Mouse (Mus musculus) 3134 (cell line): Measurements from ENCODE around the gene Fstl1.

Experiments
- DNase-seq: peaks from one replicate; pipeline ENCODE4 v3.0.0-alpha.2; 2011; ENCODE audit warnings: low spot score; ENCODE audit not compliant: insufficient read length; ENCODE audit errors: extremely low read depth

Fstl1 gene

DNA sequence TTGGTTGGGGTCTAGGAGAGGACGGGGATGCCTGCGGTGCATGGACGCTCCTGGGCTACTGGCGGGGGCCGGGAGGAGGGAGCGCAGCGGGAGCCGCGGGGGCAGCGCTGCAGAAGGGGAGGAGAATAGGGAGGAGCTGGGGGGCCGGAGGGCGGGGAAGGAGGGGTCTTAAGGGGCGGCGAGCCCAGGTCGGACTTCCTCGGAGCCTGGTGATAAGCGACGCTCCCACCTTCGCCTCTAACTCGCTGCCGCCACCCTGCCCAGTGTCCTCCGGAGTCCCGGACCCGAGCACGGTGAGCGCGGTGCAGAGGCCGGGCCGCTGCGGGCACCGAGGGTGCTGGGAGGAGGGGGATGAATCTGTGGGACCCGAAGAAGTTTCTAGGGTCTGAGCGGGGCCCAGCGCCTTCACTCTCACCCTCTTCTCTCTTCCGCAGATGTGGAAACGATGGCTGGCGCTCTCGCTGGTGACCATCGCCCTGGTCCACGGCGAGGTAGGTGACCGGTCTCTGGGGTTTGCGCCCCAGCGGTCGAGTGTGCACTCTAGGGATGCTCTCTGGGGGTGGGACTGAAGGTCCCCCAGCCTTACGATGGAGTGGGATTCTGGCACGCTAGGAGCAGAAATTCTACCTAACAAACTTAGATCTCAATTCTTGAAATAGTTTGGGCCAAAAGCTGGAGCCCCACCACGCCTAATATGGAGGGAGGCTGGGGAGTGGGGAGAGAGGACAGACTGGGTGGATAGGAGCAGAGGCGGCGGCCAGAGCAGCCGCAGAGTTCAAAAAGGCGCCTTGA, at the start of gene Fstl1:
Fstl1 (plus strand) TSS at position 14 of the 792 bp plus-strand sequence.
- DNase-seq = no peak

DNA sequence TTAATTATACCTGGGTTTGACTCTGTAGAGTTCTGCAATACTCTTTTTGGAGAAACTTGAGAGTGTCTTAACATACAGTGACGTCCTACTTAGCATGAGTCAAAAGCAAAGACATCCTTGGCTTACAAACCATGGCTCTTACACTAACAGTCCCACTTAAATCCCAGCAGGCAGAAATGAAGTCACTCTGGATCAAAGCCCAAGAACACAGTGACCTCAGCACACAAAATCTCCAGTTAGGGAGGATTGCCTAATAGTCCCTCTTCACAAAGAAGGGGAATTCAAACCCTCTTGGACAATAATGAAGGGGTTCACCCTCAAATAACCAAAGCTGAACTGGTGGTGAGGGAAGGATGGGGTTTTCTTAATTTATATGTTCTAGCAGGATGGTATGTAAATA, 48.0 kb upstream of the Fstl1 start:
- peak; percentile 28 for DNase-seq

DNA sequence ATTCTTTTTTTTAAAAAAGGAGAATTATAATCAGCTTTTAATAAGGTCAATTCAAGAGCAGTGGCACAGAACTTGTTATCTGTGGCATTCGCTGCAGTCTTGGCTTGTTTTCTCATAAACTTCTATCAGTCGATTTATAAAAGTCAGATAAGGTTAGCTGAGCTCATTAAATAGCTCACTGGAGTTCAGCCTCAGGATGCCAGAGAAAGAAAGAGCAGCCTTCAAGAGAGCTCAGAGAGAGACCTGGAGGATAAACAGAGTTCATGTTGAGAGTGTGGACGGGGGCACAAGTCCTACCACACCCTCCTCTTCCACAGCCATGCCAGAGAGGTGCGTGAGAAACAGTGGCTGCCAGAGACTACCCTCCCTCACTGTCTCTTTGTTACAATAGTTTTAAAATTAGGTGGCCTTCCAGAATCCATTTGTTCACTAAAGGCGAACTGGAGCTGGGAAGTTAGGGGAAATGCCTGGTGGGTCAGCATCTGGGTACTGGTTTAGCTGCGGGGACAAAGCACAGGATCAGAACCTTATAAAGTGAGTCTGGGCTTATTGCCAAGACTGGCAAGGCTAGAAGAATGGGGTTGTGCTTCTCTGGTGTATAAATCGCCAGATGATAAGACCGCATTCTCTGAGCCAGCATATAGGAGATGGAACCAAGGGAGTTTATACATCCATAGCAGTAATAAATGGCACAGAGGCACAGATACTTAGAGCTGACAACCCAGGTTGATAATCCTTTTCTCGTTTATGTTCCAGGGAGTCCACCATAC, 47.1 kb upstream of the Fstl1 start:
- DNase-seq = no peak

DNA sequence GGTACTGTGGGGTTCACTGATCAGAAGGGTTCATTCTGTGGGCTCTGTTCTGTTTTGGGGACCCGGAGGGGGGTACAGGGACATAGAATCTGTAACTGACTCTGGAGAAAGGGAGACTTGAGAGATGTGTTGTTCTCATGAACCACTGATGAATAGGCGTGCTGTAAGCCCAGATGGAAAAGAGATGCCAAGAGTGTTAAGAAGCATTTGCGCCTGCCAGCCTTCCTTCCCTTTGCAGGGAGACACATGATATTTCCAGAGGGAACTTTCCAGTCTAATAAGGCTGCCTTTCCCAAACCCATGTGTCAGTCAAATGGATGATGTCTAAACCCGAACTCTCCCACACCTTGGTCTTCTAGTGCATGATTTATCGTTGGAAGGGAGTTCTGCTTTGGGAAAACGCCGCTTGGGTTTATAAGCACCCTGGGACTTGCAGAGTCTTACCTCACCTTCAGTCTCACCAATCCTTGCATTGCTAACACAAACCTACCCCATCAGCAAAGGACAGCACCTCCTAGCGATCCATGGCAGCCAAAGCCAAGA, 46.3 kb upstream of the Fstl1 start:
- no peak for DNase-seq

DNA sequence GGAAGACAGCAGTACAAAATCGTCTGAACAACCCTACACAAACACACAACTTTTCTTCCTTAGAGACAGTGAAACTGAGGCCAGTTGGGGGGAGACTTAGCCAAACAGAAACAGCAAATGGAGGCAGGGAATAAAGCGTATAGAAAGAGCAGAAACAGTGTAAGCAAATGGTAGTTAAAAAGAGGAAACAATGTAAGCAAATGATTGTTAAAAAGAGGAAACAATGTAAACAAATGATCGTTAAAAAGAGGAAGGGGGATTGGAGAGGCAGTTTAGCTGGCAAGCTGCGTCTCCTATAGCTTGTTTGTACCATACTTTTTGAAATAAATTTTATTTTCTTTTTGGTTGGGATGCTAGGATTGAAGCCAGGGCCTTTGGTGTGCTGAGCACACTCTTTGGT, 45.2 kb upstream of the Fstl1 start:
- DNase-seq = no peak

DNA sequence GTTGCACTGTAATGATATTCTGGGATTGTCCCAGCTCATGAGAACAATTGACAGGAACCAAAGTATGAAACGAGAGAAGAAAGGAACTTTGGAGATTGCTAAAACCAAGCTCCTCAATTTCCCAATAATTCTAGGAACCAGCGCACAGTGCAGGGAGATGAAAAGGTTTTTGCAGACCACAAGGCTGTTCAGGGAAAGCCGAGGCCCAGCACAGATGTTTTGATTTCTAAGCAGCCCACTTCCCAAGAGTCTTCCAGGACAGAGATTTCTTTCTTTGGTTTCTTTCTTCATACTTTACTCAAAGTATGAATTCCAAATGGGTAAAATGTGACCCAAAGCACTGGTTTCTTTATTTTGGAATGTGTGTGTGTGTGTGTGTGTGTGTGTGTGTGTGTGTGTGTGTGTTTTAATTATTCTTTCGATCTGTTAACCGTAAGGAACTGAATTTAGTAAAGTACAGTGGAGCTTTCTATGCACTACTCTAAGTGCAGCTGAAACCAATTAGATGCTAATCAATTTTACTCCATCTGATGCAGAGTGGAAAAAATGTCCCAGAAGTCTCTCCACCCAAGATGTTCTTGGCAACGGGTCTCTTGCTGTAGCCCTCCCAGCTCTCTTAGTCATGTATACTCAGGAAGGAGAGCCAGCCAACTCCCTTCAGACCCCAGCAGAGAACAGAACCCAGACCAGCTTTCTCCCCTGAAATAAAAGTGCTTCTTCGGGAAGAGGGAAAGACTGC, 44.5 kb upstream of the Fstl1 start:
- DNase-seq = no peak

DNA sequence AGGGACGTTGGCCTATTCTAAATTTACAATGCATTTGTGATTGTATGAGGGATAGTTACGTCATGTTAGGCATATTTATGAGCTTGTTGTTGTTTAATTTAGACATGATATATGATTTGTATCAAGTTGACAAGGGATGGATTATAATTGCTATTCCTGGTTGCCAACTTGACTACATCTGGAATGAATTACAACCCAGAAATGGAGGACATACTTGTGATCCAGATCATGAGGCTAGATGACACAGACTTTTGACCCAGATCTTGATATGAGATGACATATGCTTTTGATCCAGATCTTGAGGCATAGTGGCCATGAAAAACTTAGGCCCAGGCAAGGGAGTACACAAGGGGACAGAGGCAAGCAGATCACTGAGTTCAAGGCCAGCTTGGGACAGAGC, 36.6 kb upstream of the Fstl1 start:
- no peak for DNase-seq

DNA sequence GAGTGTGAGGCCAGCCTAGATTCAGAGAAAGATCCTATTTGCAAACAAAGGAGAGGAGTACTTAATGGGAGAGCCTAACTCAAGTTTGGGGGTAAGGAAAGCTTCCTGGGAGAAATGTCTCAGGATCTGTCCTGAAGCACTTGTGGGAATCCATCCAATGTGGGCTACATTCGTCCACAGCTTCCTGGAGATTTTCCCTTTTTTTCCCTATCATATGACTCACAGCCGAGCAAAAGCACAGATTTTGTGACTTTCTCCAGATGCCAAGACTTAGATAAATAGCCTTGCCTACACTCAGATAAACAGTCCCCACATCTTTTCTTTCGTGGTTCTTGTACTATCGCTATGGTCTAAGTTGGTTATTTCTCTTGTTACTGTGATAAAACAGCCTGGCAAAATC, 34.4 kb upstream of the Fstl1 start:
- no peak for DNase-seq

DNA sequence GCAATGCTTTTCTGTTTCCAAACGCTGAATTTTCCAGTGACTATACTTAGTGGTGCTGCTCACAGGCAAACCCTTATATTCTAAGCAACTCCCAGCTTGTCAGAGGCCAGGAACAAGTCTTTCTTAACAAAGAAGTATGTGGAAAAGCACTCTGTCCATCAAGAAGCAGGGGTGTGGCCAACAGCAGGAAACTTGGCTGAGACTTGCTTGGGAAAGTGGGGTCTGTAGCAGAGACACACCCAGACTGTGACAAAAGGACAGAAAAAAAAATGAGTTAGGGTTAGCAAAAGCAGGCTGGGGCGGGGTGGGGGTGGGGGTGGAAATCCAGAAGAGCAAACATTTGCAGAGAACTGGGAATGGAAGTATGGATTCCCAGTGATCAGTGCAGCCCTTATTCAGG, 23.8 kb upstream of the Fstl1 start:
- DNase-seq = no peak

DNA sequence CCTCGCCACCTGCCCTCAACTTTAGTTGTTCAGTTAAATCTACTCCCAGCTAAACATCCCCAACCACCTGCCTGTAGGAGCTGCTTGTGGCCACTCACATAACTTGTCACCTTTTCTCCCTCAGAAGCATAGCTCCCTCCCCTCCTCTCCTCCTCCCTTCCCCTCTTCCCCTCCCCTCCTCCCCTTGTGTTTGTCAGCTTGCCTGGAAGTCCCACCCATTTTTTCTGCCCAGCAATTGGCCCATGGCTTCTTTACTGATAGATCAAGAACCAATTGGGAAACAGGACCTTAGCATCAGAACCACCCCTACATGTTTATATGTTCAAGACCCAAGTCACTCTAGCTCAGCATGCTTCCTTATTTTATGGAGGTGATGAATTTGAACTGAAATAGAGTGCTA, 22.9 kb upstream of the Fstl1 start:
- DNase-seq = no peak

DNA sequence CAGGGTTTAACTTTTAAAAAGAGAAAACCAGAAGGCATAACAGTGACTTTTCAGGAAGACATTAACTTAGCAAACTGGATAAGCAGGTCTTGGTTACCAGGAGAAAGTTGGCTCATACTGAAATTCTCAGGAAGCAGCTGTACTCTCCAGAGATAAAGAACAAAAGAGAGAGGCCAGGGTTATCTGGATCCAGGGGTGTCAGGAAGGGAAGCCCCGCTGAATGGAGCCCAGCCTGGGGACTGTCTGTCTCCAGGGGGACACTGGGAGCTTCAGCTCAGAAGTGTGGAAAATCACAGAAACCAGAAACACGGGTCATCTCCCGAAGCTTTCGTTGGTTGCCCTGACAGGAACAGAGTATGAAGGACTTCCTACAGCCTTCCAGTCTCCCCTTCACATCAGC, 22.2 kb upstream of the Fstl1 start:
- DNase-seq = no peak

DNA sequence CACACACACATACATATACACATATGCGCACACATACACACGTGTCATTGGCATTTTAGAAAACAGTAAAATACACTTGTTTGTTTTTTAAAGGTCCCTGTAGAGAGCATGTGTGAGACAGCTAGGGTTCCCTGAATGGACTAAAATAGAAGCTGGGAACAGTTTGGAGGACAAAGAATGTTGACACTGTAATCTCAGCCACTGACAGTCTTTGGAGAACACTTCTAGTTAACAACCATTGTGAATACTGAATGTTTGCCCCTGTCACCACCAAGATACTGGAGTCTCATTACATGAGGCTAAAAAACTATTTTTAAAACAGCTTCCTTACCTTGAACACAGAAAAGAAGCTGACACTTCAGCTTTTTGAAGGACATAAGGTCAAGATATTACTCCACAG, 19.4 kb upstream of the Fstl1 start:
- DNase-seq = no peak

DNA sequence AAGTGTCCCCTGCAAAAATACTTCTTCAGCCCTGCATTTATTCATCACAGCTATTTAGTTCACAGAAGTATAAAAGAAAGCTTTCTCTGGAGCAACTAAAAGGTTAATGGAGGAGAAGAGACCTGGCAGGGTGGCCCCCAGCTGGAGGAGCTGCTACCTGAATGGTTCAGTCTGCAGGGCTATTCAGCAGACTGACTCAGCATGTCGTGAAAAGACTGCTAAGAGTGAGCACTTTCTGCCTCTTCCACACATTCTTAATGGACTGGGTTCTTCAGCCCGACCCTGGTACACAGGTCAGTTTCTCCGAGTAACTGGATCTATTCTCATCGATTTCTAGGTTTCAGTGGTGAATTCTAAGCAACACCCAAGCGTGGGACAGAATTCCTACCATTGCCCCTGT, 12.9 kb upstream of the Fstl1 start:
- no peak for DNase-seq

DNA sequence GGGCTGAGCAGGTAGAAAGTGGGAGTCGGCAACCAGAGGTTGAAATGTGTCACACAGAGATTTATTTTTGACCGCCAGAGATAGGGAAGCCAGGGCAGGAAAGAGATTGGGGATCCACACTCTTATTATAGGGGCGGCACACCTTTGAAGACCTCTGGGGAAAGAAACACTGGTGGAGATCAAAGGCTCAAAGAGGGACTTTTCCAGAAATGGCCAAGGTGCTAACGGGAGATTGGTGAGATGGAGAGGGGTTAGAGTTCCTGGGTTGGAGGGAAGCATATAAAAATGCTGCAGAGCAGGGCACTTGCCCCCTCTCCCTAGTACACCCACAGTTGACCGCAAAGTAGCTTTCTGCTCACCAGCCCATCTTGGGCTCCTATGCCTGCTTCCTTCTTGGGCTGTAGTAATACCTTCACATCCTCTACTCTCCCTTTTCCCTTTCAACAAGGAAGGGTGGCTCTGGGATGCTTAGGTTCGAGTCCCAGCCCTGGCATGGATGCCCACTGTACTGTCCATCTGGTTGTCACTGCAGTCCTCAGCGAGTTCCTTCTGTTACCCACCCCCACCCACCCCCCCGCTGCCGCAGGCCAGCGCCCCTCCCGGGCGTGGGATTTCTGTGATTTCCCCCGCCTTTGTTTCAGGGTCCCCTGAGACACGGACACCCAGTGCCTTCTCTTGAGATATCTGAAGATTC, 360 bp upstream of the Fstl1 start:
- DNase-seq = no peak

DNA sequence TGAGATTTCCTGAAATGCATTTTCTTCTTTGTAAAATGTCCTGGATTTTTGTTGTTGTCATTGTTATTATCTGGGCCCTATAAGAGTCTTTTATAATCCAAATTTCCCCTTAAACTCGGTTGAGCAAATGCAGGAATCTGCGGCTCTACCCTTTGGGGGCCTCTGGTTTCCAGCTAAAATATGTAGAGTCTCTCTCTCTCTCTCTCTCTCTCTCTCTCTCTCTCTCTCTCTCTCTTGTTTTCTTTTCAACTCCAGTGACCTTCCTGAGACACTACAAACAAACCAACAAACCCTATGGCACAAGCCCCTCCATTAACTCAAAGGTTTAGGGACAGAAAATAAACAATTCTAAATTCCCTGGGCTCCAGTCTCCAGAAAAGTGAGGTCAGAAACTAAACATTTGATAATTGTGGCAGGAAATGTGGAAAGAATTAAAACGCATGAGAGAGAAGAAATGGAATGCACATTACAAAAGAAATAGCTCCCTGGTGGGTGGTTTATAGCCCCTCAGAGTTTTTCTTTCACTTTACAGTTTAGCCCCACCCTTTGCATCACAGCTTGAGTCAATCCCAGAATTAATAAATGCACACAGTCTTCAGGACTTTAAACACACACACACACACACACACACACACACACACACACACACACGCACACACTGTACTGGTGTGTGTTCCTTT, 1.3 kb downstream of the Fstl1 start:
- no peak for DNase-seq

DNA sequence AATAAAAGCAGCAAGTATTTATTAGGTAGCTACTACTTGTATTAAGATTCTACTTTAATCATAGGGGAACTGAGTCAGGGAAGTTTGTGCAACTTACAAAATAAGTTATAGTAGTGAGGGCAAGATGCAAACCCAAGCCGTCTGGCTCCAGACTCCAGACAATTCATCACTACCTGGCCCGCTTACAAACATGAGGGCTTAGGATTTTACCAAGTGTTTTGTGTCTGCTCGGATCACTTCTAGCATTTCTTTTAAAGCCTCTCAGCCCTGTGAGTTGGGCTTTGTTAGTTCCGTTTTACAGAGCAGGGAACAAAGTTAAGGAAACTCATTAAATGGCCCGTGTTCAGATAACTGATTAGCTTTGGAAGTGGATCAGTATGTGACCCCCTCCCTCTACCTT, 1.9 kb downstream of the Fstl1 start:
- no peak for DNase-seq

DNA sequence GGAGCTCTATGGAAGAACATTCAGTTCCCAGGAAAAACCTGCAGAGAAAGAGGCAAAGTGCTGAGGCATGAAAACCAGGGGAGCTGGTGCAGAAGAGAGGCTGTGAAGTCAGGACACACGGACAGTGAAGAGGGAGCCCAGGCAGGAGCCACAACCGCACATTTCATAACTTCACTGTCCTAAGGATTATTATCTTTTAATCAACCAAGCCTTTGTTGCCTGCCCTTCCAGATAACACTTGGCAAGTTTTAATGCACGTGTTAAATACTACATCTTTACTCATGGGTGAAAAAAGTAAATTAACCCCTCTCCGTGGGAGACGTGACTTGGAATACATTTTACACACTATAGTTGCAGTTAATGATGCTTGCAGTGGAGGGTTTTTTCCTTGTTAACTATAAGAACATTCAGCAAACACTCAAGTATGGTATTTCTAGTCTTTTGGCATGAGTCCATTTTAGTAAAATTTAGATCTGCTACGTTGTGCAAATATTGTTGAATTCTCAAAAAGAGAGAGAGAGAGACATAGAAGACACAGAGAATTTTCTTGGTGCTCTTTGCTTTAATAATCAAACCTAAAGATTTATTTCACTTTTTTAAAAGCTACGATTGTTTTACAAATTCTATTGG, 3.1 kb downstream of the Fstl1 start:
- no peak for DNase-seq

DNA sequence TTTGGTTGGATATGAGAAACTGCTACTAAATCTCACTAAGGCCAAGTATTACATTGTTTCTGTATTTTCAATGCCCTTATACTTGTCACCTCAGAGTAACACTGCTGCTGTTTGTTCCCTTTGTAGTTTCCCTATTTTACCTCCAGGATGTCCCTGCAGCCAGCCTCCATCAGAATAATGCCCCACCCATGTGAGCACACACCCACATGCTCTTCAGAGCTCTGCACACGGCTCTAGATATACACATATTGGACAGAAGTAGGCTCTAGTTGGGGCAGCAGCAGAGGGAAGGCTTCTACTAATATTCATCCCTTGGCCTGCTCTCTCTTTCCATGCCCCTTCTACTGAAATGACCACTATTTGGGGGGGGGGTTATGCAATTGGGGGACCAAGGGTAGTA, 3.7 kb downstream of the Fstl1 start:
- DNase-seq = no peak

DNA sequence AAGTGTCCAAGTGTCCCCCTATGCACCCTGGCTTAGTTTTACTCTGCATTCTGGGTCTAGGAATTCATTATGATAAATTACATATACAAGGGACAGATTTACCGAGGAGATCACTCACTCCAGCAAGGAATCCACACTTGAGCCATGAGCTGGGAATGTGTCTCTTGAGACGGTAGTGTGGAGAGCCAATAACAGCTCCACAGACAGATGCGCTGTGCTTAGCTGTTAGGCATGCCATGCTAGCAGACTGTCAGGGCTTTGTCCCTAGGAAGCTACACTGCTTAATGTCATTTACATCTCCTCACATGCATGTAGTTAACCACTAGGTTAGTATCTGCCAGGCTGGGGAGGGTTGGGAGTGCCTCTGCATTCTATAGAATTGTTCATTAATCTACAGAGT, 4.2 kb downstream of the Fstl1 start:
- DNase-seq = no peak

DNA sequence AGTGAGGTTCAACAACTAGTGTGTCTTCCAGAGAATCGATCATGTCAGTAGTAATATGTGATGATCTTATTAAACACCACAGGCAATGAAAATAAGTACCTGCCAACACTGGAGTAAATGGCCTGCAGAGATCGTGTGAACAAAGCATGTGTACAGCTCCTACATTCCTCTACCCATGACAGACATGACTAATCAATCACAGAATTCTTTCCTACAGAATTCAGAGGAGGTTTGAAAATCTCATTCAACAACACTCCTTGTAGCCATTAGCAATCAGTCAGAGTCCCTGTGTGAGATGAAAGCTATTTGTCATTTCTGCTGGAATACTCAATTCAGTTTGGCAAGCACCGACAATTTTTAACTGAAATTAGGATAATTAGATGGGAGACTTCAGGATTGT, 7.9 kb downstream of the Fstl1 start:
- no peak for DNase-seq
